Mouse (Mus musculus) spleen, adult 18-20 months (tissue): ENCODE measurements around the gene B4galt7.
A peak's percentile ranks its signal among the peaks of the same experiment; 100 is the strongest.
"Not testable (repeated sequence)": the region's sequence is repeated elsewhere in the genome, so short reads cannot be mapped to it uniquely, and the experiment has no call there.

ENCODE experiments used
- DNase-seq, 2 experiments: peaks; one replicate each; pipeline ENCODE4 v3.0.0; 2022; ENCODE audit warnings: mixed read lengths in 2 of 2

The B4galt7 gene

DNA sequence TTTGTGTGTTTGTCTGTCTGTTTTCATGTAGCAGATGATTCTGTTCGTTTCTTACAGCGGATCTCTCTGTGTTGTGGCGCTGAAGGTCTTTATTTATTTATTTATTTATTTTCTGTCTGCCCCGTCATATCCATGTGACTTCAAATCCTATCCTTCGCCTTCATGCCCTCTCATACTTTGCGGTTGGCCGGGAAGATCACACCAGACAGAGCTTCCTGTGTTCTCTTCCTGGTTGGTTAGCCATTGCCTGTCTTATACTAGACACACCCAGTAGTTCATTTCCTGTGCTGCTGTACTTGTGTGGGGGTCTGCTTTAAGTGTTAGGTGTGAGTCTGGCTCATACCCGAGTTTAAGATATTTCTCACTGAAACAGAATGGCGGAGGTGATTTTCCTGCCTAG is 961 bp downstream of the B4galt7 start:
- DNase-seq = peak in 1 of 2 experiments; percentile 22

DNA sequence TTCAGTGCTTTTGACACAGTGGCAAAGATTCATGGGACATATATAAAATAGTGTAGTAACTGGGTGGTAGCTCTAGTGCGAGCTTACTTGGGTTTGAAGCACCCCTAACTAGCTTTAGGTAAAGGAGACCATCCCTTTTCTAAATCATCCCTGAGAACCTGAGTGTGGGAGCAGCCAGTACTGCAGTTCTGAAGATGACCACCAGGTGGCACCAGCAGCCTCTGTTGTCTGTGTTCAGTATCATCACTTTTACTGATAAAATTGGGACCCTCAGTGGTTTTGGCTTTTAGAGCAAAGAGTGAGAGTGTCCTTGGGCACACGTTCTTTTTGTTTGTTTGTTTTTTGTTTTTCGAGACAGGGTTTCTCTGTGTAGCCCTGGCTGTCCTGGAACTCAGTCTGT is 1.9 kb downstream of the B4galt7 start:
- DNase-seq = peak; percentile 58 to 84

DNA sequence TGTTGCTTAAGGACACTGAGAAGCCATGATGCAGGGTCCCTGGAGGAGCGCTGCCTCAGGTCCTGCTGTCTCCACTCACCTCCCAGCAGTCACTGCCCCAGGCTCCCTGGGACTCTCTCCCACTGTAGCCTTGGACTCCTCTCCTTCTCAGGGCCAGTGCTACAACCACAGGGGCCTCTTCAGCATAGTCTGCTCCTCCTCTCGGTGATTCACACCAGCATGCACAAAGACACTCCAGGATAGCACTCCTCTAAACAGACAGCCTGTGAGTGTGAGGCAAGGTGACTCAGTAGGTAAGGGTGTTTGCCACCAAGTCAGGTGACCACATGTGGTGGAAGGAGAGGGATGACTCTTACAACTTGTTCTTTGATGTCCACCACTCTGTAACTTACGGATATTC is 4.9 kb downstream of the B4galt7 start:
- no peak for DNase-seq

DNA sequence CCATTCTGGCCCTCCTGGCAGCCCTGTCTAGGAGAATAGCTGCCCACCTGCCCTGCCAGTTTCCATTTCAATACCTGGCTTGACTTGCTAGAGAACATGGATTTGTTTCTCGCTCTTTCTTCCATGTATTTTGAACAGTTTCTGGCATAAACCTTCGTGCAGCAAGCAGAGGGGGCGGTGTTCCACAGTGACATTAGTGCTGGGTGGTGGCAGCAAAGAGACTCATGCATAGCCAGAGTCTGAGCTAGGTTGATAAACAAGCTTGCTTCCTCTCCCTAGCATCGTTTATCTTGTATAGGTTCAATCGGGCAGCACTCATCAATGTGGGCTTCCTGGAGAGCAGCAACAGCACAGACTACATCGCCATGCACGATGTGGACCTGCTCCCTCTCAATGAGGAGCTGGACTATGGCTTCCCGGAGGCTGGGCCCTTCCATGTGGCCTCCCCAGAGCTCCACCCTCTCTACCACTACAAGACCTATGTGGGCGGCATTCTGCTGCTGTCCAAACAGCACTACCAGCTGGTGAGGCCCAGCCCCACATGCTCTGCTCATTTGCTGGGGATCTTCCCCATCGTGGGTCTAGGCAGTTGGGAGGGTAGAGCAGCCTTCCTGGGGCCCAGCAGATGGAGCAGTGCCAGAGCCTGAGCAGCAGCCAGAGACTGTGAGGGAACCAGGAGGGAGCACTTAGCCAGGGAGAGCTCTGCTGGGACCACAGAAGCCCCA is 7.4 kb downstream of the B4galt7 start:
- DNase-seq = no peak

DNA sequence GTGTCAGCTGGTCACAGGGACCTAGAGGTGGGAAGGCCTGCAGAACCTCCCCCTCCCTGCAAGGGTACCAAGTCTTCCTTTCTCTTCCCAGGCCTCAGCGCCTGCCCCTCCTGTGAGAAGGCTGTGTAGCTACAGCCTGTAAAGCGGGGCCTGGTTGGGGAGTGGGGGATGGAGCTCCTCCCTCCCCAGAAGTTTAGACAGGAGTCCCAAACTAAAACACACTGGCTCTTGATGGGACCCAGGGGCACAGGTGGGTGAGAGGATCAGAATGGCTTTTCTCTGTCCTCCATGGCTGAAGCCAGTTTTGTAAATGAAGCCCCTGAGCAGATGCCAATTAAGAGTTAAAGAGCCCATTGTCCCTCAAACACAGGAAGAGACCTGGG is 7.9 kb downstream of the B4galt7 start:
- DNase-seq = no peak

DNA sequence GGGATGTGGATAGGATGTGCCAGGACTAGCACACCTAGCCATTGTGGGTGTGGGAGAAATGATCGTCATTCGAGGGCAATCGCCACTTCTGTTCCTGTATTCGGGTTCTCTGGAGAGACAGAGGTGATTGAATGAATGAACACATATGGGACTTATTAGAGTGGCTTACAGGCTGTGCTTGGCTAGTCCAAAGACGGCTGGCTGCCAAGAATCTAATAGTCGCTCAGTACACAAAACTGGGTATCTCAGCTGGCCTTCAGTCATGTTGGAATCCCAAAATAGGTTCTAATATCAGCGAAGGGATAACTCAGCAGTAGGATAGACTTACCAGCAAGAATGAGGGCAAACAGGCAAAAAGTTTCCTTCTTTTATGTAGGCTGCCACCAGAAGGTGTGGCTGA is 12.3 kb downstream of the B4galt7 start:
- no peak for DNase-seq

DNA sequence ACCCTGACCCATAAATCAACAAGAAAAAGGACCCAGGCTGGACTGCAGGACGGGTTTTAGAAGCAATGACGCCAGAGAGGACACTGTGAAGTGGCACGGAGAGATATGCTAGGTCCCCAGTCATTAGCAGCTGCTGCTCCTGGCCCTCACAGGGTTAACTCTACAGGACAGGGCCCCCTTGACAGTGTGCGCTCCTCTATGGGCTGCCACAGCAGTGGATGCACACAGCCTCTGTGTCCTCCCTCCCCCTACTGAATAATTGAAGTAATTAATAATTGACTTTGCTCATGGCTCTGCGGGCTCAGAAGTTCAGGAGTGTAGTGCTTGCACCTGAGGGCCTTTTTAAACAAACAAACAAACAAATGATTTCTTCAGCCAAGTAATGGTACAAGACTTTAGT is 13.8 kb downstream of the B4galt7 start:
- no peak for DNase-seq

DNA sequence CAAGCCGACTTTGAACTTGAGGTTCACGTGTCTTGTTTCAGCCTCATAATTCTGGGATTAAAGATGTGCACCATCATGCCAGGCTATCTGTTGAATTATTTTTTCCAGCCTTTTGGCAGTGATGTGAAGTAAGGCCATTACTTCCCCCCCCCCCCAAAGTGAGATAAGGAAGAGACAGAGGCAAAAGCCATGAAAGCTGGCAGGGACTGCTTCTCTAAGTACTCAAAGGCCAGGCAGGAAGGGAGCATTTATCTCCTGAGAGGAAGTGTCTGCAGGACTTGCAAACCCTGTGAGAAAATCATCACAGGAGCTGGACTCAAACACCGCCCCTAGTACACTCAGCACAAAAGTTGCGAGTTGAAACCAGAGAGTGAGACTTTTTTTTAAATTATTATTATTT is 19.6 kb downstream of the B4galt7 start:
- no peak for DNase-seq

DNA sequence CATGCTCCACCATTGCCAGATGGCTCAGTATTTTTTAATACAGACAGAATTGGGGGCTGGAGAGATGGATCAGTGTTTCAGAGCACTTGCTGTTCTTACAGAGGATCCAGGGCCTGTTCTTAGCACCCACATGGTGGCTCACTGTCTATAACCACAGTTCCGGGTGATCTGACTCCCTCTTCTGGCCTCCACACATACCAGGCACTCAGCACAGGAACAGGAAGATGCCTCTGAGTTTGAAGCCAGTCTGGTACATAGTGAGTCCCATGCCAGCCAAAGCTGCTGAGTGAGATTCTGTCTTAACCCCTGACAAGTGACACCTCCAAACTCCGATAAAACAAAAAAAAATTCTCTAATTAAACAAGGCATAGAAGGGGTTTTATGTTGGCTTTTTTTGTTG is 20.6 kb downstream of the B4galt7 start:
- DNase-seq = no peak

DNA sequence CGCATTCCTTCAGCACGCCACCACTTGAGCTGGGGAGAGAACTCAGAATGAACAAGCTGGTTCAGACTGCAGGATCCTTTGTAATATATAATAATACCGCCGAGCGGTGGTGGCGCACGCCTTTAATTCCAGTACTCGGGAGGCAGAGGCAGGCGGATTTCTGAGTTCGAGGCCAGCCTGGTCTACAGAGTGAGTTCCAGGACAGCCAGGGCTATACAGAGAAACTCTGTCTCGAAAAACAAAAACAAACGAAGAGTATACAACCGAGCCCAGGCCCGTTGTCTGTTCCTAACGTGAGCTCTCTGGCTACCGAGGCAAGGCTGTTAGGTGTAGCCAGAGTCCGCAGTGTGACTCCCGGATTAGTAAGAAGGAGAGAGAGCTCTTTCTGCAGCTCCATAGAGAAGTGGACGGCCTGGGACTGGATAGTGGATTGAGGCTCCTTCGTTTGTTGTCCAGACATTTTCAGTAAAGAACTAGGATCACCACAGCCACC is 22.5 kb downstream of the B4galt7 start:
- DNase-seq = not testable (repeated sequence)

DNA sequence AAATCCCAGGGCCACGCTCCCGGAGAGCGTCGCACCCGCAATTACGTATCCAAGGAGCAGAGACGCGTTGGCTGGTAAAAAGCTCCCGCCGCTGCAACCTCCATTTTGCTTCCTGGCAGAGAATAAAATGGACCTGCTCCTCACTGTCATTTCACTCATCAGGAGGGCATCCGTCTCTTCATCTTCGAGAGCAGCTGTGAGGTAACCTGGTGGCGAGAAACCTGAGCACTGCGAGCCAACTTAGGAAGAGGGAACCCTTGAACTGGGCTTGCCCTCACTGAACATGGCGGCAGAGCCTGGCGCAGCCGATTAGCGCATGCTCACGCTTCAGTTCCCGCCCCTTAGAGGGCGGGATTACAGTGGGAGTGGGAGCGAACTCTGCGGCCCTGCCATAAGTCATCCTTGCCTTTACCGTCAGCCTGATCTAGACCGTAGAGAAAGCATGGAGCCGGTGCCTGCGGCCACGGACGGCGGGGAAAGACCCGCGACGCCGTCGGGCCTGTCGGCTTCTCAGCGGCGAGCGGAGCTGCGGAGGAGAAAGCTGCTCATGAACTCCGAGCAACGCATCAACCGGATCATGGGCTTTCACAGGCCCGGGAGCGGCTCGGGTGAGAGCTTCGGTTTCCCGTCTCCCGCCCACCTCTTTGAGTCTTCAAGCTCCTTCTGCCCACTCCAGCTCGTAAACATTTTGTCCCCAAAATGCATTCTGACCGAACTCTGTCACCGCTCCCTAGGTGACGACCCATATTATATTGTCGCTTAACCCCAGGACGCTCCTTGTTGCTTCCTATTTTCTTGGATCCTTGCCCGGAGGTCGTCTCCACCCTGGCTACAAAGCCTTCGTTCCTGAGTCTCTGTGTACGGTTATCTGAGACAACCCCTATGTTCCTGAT is 23.2 kb downstream of the B4galt7 start, which contains the start of gene Caml:
Gene Caml (plus strand): TSS at position 357 of the 893 bp plus-strand sequence.
- DNase-seq = peak; percentile 75 to 85

DNA sequence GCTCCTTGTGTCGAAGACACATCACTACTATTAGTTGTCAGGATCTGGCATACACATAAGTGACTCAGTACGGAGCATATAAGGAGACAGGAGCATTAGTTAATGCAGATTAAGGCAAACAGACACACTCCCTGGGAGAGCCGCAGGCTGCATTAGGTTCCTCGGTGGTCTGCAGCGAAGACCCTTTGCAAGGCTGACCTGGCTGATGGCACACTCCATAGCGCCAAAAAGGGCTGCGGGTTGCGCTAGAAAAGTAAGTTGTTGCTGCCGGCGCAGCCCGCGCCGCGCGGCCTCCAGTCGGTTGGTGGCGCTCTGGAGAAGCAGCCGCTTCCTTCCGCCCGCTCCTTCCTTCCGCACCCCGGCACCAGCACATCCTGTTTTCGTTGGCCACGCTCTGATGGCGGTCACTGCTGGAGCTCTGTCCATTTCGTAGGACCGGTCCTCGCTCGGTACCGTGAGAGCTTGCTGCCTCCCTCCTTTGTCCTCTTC is 35.0 kb downstream of the B4galt7 start, which contains the start of gene Ddx46:
Gene Ddx46 (plus strand): TSS at position 389 of the 489 bp plus-strand sequence.
- peak; percentile 76 to 90 for DNase-seq

DNA sequence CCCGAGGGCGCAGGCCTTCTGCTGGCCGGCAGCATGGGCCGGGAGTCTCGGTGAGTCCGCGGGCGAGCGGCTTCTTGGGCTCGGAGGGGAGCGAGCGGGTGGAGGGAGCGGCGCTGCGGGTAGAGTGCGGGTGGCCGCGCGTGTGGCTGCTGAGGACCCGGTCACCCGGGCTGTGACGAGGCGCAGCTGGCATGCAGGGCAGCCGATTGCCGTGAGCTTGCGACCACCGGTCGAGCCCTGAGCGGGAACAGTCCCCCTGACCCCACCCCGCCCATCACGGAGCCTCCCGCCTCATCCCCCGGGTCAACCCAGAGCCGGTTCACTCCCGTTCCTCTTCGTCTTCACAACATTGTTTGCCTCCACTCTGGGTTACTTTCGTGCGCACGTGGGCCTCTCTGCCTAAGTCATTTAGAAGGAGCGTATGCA is 35.5 kb downstream of the B4galt7 start:
- DNase-seq = no peak

DNA sequence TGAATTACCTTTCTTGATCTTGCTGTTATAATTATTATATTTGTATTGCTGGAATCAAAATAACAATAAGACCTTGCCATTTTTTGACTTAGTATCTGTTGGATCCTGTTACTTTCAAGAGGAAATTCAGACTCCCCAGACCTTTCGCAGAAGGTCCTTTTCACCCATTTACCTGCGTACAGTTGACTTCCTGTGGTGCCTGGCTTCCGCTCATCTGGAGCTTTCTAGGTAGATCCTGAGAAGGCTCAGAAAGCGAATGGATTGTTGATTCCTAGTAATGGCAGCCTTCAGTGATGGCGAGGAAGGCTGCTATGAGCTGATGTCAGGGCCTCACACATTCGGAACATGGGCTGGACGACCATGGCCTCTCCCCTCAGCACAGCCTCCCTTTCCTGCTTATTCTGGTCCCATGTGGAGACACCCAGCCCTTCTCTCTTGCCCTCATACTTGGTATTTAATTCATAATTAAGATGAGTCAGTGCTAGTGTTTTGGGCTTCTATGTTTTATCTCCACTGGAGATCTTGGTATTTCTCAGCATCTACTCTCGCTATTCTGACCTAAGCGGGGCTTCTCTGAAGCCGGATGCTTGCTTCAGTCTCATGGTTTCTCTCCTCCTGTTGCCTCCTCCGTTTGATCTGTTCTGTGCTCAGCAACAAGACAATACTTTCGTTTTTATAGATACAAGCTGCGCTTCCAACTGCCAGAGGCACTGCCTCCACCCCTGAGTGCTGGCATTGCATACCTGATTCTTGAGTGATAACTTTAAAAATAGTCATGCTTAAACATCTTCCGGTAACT is 36.7 kb downstream of the B4galt7 start:
- DNase-seq = no peak

DNA sequence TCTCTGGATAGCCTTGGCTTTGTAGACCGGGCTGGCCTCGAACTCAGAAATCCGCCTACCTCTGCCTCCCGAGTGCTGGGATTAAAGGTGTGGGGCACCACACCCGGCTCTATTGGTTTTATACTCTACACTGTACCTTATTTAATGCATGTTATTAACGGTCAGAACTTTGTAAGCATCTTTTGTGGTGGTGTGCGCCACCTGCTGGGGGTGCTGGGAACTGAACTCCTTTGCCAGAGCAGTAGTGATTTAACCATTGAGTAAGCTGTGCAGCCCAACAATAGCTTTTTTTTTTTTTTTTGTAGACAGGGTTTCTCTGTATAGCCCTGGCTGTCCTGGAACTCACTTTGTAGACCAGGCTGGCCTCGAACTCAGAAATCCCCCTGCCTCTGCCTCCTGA is 40.8 kb downstream of the B4galt7 start:
- peak; percentile 59 to 85 for DNase-seq

DNA sequence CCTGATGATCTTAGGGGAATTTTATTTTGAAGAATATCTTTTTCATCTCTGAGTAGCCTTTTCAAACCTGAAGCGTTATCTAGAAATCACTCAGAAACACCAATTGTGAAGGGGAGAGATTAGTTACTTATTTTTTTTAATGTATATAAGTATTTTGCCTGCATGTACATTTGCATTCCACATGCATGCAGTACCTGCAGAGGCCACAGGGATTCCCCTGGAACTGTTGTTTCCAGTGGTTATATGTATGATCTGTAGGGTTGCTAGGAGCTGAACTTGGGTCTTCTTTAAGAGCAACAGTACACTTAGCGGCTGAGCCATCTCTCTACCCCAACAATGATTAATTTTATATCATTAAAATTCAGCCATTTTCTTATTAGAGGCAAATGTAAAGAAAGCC is 44.8 kb downstream of the B4galt7 start:
- DNase-seq = peak in 1 of 2 experiments; percentile 11

DNA sequence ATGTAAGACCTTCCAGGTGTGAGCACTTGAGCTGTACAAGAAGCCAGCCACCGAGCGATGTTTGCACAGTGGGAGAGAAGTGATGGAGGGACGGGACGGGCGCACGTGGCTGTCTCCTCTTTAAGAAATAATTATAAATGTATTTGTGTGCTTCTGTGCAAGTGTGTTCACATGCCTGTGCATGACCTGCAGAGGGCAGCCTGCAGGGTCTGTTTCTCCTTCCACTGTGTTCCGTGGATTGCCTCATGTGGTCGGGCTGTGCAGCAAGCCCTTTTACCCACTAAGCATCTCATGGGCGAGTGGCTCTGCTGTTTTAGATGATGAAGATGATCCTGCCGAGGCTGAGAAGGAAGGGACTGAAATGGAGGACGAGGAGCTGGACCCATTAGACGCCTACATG is 50.4 kb downstream of the B4galt7 start:
- no peak for DNase-seq

DNA sequence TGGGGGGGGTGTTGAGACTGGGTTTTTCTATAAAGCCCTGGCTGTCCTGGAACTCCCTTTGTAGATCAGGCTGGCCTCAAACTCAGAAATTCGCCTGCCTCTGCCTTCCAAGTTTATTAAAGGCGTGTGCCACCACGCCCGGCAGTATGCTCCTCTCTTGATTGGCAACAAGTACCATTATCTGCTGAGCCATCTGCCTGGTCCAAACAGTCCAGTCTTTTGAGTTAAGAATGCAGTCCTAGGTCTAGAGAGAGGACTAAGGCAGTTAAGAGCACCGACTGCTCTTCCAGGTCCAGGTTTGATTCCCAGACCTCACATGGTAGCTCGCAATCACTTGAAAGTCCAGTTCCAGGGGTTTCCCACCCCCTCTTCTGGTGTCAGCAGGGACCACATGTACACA is 51.3 kb downstream of the B4galt7 start:
- DNase-seq = no peak
